Mouse (Mus musculus): ENCODE measurements at regions not wholly inside any gene's neighbourhood (a gene's known extent, or its start where the extent isn't known, plus 50 kb on each side); places are given as distances from the start of the nearest gene placed in this dataset.

GRCm38 (mm10) chr3:134578759-134579158, 250.0 kb upstream of the Tacr3 start:
- 89% methylated on average over 3 of the region's 3 CpGs for WGBS
- Histone ChIP-seq H3K27ac (ENCODE audit: low read length) (no peak overlapping the region), H3K4me1 (ENCODE audit: control insufficient read depth, insufficient read depth, low read length) (no peaks in the 10 kb centered on the region), H3K36me3 (ENCODE audit: control insufficient read depth, insufficient read depth, low read length) (no peaks in the 10 kb centered on the region), H3K27me3 (replicated peaks; ENCODE audit: control insufficient read depth, insufficient read depth, low read length) (no peaks in the 10 kb centered on the region), H3K4me2 (ENCODE audit: low read depth, low read length) (no peak overlapping the region), H3K4me3 (ENCODE audit: low read length) (no peak overlapping the region), H3K9ac (ENCODE audit: low read depth, low read length) (no peak overlapping the region), H3K9me3 (ENCODE audit: control insufficient read depth, low read length) (no peaks in the 10 kb centered on the region)
- ATAC-seq: no peak

DNA sequence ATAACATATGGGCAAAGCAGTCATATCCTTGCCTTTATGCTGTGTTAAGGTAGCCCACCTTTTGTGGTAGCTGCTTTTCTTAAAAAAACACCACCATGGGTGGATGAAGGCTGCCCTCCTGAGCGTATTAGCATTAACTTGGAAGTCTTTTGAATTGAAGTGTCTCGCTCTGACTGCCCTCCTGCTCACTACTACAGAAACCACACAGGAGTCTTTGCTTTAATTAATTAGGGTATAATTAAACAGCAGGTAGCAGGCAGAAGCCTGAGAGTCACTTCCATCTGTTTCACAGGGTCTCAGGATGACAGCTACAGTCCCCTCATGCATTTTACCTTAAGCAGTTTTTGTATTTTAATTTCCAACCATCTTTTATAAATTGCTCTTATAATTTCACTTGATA, 240.2 kb upstream of the Tacr3 start:
- no peaks in the 10 kb centered on the region for H3K9me3 ChIP-seq (ENCODE audit: control insufficient read depth, low read length)
- no peak overlapping the region for H3K9ac ChIP-seq (ENCODE audit: low read depth, low read length)
- H3K27me3 ChIP-seq (replicated peaks; ENCODE audit: control insufficient read depth, insufficient read depth, low read length): no peaks in the 10 kb centered on the region
- 42% methylated on average over 2 of the region's 2 CpGs for WGBS
- H3K4me1 ChIP-seq (ENCODE audit: control insufficient read depth, insufficient read depth, low read length): no peaks in the 10 kb centered on the region
- ATAC-seq: no peak
- H3K27ac ChIP-seq (ENCODE audit: low read length): no peak overlapping the region
- H3K36me3 ChIP-seq (ENCODE audit: control insufficient read depth, insufficient read depth, low read length): no peaks in the 10 kb centered on the region
- H3K4me3 ChIP-seq (ENCODE audit: low read length): no peak overlapping the region
- H3K4me2 ChIP-seq (ENCODE audit: low read depth, low read length): no peak overlapping the region

DNA sequence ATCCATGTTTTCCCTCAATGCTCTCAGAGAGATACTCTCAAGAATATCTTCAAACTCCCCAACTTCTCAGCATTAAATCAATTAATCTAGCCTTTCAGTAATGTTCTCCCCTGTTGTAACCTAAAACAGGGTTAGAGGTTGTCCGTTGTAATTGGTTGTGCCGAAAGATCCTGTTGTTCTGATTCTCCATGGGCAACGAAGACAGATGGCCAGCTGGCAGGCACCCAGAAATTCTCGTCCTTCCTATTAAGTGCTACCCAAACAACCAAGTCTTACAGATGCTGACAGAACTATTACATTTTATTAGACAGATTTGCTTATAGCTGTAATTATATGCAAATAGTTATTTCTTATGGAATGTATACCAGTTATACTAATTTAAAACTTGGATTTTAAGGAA, 225.9 kb upstream of the Tacr3 start:
- Histone ChIP-seq H3K4me2 (ENCODE audit: low read depth, low read length) (no peak overlapping the region), H3K27me3 (replicated peaks; ENCODE audit: control insufficient read depth, insufficient read depth, low read length) (no peaks in the 10 kb centered on the region), H3K27ac (ENCODE audit: low read length) (no peak overlapping the region), H3K36me3 (ENCODE audit: control insufficient read depth, insufficient read depth, low read length) (no peaks in the 10 kb centered on the region), H3K9me3 (ENCODE audit: control insufficient read depth, low read length) (no peaks in the 10 kb centered on the region), H3K9ac (ENCODE audit: low read depth, low read length) (no peak overlapping the region), H3K4me1 (ENCODE audit: control insufficient read depth, insufficient read depth, low read length) (no peaks in the 10 kb centered on the region), H3K4me3 (ENCODE audit: low read length) (no peak overlapping the region)
- 51% methylated on average over 4 of the region's 4 CpGs for WGBS
- no peak for ATAC-seq

GRCm38 (mm10) chr3:134605356-134605771, 223.4 kb upstream of the Tacr3 start:
- H3K9ac ChIP-seq (ENCODE audit: low read depth, low read length): no peak overlapping the region
- ATAC-seq: no peak

GRCm38 (mm10) chr3:134610244-134610643, 218.6 kb upstream of the Tacr3 start:
- no peak overlapping the region for H3K9ac ChIP-seq (ENCODE audit: low read depth, low read length)
- H3K4me2 ChIP-seq (ENCODE audit: low read depth, low read length): no peak overlapping the region
- H3K9me3 ChIP-seq (ENCODE audit: control insufficient read depth, low read length): no peaks in the 10 kb centered on the region
- H3K27me3 ChIP-seq (replicated peaks; ENCODE audit: control insufficient read depth, insufficient read depth, low read length): no peaks in the 10 kb centered on the region
- no peak overlapping the region for H3K27ac ChIP-seq (ENCODE audit: low read length)
- ATAC-seq: no peak
- H3K36me3 ChIP-seq (ENCODE audit: control insufficient read depth, insufficient read depth, low read length): no peaks in the 10 kb centered on the region
- no peaks in the 10 kb centered on the region for H3K4me1 ChIP-seq (ENCODE audit: control insufficient read depth, insufficient read depth, low read length)
- no peak overlapping the region for H3K4me3 ChIP-seq (ENCODE audit: low read length)
- 73% methylated on average over 4 of the region's 4 CpGs for WGBS

More at GRCm38 (mm10) chr3:134605356-134605771, 223.4 kb upstream of the Tacr3 start:
- Histone ChIP-seq H3K27me3 (replicated peaks; ENCODE audit: control insufficient read depth, insufficient read depth, low read length) (no peaks in the 10 kb centered on the region), H3K27ac (ENCODE audit: low read length) (no peak overlapping the region), H3K4me1 (ENCODE audit: control insufficient read depth, insufficient read depth, low read length) (no peaks in the 10 kb centered on the region), H3K4me3 (ENCODE audit: low read length) (no peak overlapping the region), H3K36me3 (ENCODE audit: control insufficient read depth, insufficient read depth, low read length) (no peaks in the 10 kb centered on the region), H3K9me3 (ENCODE audit: control insufficient read depth, low read length) (no peaks in the 10 kb centered on the region), H3K4me2 (ENCODE audit: low read depth, low read length) (no peak overlapping the region)
- 36% methylated on average over 6 of the region's 6 CpGs for WGBS

DNA sequence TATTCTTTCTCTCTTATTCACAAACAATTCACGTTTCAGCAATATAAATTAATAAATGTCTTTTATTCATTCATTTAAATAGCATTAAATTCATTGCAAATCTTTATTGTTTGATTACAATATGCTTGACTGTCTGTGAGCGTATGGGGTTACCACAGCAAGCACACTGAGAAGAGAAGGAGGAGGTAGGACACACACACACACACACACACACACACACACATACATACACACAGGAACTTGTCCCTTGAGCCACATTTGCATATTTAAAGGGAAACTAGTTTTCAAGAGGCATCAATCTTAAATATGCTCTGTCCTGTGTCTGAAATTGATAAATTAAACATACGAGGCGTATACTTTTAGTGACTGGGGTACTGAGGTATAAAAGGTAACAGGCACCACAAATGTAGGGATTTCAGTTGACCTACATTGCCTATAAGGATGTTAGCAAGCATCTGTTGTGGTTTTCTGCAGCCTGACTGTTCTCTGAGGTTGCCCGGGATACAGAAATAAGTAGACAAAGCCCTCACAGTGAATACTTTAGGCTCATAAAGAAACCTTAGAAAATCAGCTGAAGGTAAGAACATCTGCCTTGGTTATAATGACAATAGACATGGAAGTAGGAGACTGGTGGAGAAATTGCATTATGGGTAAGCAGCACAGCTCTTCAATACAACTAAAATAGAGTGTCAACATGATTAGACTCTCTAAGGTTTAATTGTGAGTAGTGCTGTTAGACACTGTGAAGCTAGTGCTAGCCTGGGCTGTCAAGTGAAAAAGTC, 217.1 kb upstream of the Tacr3 start:
- H3K4me3 ChIP-seq (ENCODE audit: low read length): no peak overlapping the region
- H3K27ac ChIP-seq (ENCODE audit: low read length): no peak overlapping the region
- H3K9ac ChIP-seq (ENCODE audit: low read depth, low read length): no peak overlapping the region
- H3K4me2 ChIP-seq (ENCODE audit: low read depth, low read length): no peak overlapping the region
- no peaks in the 10 kb centered on the region for H3K27me3 ChIP-seq (replicated peaks; ENCODE audit: control insufficient read depth, insufficient read depth, low read length)
- no peaks in the 10 kb centered on the region for H3K4me1 ChIP-seq (ENCODE audit: control insufficient read depth, insufficient read depth, low read length)
- ATAC-seq: no peak
- 73% methylated on average over 5 of the region's 5 CpGs for WGBS
- H3K36me3 ChIP-seq (ENCODE audit: control insufficient read depth, insufficient read depth, low read length): no peaks in the 10 kb centered on the region
- no peaks in the 10 kb centered on the region for H3K9me3 ChIP-seq (ENCODE audit: control insufficient read depth, low read length)

GRCm38 (mm10) chr3:134612298-134612616, 216.6 kb upstream of the Tacr3 start:
- Histone ChIP-seq H3K4me1 (ENCODE audit: control insufficient read depth, insufficient read depth, low read length) (no peaks in the 10 kb centered on the region), H3K27me3 (replicated peaks; ENCODE audit: control insufficient read depth, insufficient read depth, low read length) (no peaks in the 10 kb centered on the region), H3K4me2 (ENCODE audit: low read depth, low read length) (no peak overlapping the region), H3K9ac (ENCODE audit: low read depth, low read length) (no peak overlapping the region), H3K4me3 (ENCODE audit: low read length) (no peak overlapping the region), H3K36me3 (ENCODE audit: control insufficient read depth, insufficient read depth, low read length) (no peaks in the 10 kb centered on the region), H3K9me3 (ENCODE audit: control insufficient read depth, low read length) (no peaks in the 10 kb centered on the region), H3K27ac (ENCODE audit: low read length) (no peak overlapping the region)
- no peak for ATAC-seq
- 85% methylated on average over 3 of the region's 3 CpGs for WGBS

GRCm38 (mm10) chr3:134629166-134630134, 199.4 kb upstream of the Tacr3 start:
- no peaks in the 10 kb centered on the region for H3K36me3 ChIP-seq (ENCODE audit: control insufficient read depth, insufficient read depth, low read length)
- ATAC-seq: peak; percentile 67
- WGBS: 15% methylated on average over 16 of the region's 16 CpGs
- peak overlapping the region; percentile 45 for H3K4me2 ChIP-seq (ENCODE audit: low read depth, low read length)
- peaks cover 6% of the 10 kb centered on the region; the same call in 1 of the 2 replicates for H3K4me1 ChIP-seq (ENCODE audit: control insufficient read depth, insufficient read depth, low read length)
- no peaks in the 10 kb centered on the region for H3K9me3 ChIP-seq (ENCODE audit: control insufficient read depth, low read length)
- H3K9ac ChIP-seq (ENCODE audit: low read depth, low read length): no peak overlapping the region
- H3K27me3 ChIP-seq (replicated peaks; ENCODE audit: control insufficient read depth, insufficient read depth, low read length): no peaks in the 10 kb centered on the region
- peak overlapping the region; percentile 16; the same call in 1 of the 2 replicates for H3K4me3 ChIP-seq (ENCODE audit: low read length)
- no peak overlapping the region for H3K27ac ChIP-seq (ENCODE audit: low read length)

DNA sequence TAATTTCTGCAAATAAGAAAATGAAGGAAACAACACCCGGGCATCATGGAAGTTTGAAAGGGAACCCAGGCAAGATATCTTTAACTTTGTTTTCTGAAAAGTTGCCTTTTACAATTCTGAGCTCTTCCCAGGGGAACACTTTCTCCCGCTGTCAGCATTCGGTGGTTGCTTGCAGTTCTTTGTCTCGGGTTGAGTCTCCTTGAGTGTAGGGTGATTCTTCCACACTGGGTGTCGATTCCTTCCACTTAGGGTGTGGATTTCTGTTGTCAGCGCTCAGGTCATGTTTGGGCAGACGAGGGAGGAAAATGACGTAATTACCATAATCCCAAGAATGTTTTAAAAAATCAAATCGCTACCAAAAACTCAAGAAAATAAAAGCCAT, 198.7 kb upstream of the Tacr3 start:
- Histone ChIP-seq H3K9ac (ENCODE audit: low read depth, low read length) (no peak overlapping the region), H3K27ac (ENCODE audit: low read length) (no peak overlapping the region), H3K9me3 (ENCODE audit: control insufficient read depth, low read length) (no peaks in the 10 kb centered on the region), H3K36me3 (ENCODE audit: control insufficient read depth, insufficient read depth, low read length) (no peaks in the 10 kb centered on the region), H3K4me3 (ENCODE audit: low read length) (no peak overlapping the region; the same call in 1 of the 2 replicates), H3K27me3 (replicated peaks; ENCODE audit: control insufficient read depth, insufficient read depth, low read length) (no peaks in the 10 kb centered on the region), H3K4me1 (ENCODE audit: control insufficient read depth, insufficient read depth, low read length) (peaks cover 6% of the 10 kb centered on the region; the same call in 1 of the 2 replicates), H3K4me2 (ENCODE audit: low read depth, low read length) (peak overlapping the region; percentile 45)
- ATAC-seq: no peak
- 43% methylated on average over 9 of the region's 9 CpGs for WGBS

All from intestine, embryonic 16.5 days (tissue).